Mouse (Mus musculus) myocyte (in vitro differentiated cells): ENCODE data around the gene Otud3. TPM values are rescaled to one million over a fixed set of nuclear protein-coding genes. Genes with fewer than 3 reads are reported as not detected.

ENCODE experiments used
- H3K27me3 ChIP-seq: one replicate; pipeline ENCODE4 v1.6.1; 2011; ENCODE audit not compliant: control insufficient read depth, insufficient read depth, insufficient read length
- H3K36me3 ChIP-seq: one replicate; pipeline ENCODE4 v1.6.1; 2011; ENCODE audit not compliant: control insufficient read depth, insufficient read depth
- H3K4me2 ChIP-seq: one replicate; pipeline ENCODE4 v1.6.1; 2011; ENCODE audit warnings: low read depth, control low read depth
- H3K4me3 ChIP-seq: one replicate; pipeline ENCODE4 v1.5.1; 2011; ENCODE audit warnings: mild to moderate bottlenecking, control low read depth, moderate library complexity
- H3K79me2 ChIP-seq: one replicate; pipeline ENCODE4 v1.6.1; 2011; ENCODE audit not compliant: control insufficient read depth, insufficient read depth
- H3ac ChIP-seq: one replicate; pipeline ENCODE4 v1.6.1; 2011; ENCODE audit not compliant: control insufficient read depth, insufficient read length
- CEBPB ChIP-seq: IDR thresholded peaks from 2 replicates; pipeline ENCODE4 v1.6.1; 2011; ENCODE audit warnings: mild to moderate bottlenecking, moderate library complexity; ENCODE audit not compliant: poor library complexity, insufficient read depth, severe bottlenecking
- E2F4 ChIP-seq: IDR thresholded peaks from one replicate; pipeline ENCODE4 v1.6.1; 2011; ENCODE audit warnings: mild to moderate bottlenecking, control low read depth, moderate library complexity; ENCODE audit not compliant: insufficient read depth
- MAX ChIP-seq: IDR thresholded peaks from one replicate; pipeline ENCODE4 v1.6.1; 2011; ENCODE audit warnings: low read depth, mild to moderate bottlenecking, control low read depth
- MYOD1 ChIP-seq, 3 experiments: IDR thresholded peaks; one replicate each; pipeline ENCODE4 v1.6.1; 2011; ENCODE audit warnings: control low read depth in 2 of 3, low read depth in 2 of 3, mild to moderate bottlenecking in 2 of 3, moderate library complexity in 1 of 3; ENCODE audit not compliant: insufficient read length in 2 of 3, control insufficient read depth in 1 of 3
- MYOG ChIP-seq, 3 experiments: IDR thresholded peaks; one replicate each; pipeline ENCODE4 v1.6.1; 2011; ENCODE audit warnings: control low read depth in 2 of 3, low read depth in 2 of 3, mild to moderate bottlenecking in 2 of 3; ENCODE audit not compliant: insufficient read length in 2 of 3, control insufficient read depth in 1 of 3, insufficient read depth in 1 of 3
- POLR2A ChIP-seq: IDR thresholded peaks from one replicate; pipeline ENCODE4 v1.6.1; 2011; ENCODE audit warnings: low read depth, mild to moderate bottlenecking, control low read depth, moderate library complexity; ENCODE audit not compliant: insufficient read length
- POLR2AphosphoS2 ChIP-seq: IDR thresholded peaks from one replicate; pipeline ENCODE4 v1.6.1; 2011; ENCODE audit warnings: low read depth, control low read depth; ENCODE audit not compliant: insufficient read length
- REST ChIP-seq: IDR thresholded peaks from one replicate; pipeline ENCODE4 v1.6.1; 2011; ENCODE audit warnings: mild to moderate bottlenecking, control low read depth, moderate library complexity; ENCODE audit not compliant: insufficient read depth, insufficient read length
- SRF ChIP-seq: IDR thresholded peaks from one replicate; pipeline ENCODE4 v1.6.1; 2011; ENCODE audit warnings: low read depth; ENCODE audit not compliant: control insufficient read depth, insufficient read length
- TCF12 ChIP-seq: IDR thresholded peaks from one replicate; pipeline ENCODE4 v1.6.1; 2011; ENCODE audit warnings: mild to moderate bottlenecking, control low read depth; ENCODE audit not compliant: poor library complexity, insufficient read depth, severe bottlenecking
- TCF3 ChIP-seq: IDR thresholded peaks from one replicate; pipeline ENCODE4 v1.6.1; 2011; ENCODE audit warnings: low read depth, control low read depth; ENCODE audit not compliant: insufficient read length
- USF1 ChIP-seq: IDR thresholded peaks from one replicate; pipeline ENCODE4 v1.6.1; 2011; ENCODE audit warnings: low read depth, mild to moderate bottlenecking, control low read depth, moderate library complexity
- polyA plus RNA-seq: library from polyadenylated mRNA; unstranded; fragments of >200 nt; fragmentation: generic; extraction: Trizol; gene quantifications from one replicate; pipeline ENCODE4 v1.2.1, GENCODE M21; 2012; ENCODE audit warnings: missing spikeins

Gene Otud3
- polyA plus RNA-seq, 1 experiment: 12.5 TPM

- peaks cover 17% of the 10 kb centered on the region for H3K27me3 ChIP-seq
- H3K36me3 ChIP-seq: no peaks in the 10 kb centered on the region
- H3ac ChIP-seq: no peak overlapping the region
- H3K4me3 ChIP-seq: no peak overlapping the region
- no peaks in the 10 kb centered on the region for H3K79me2 ChIP-seq
- no peak overlapping the region for H3K4me2 ChIP-seq
- no peak for TF ChIP-seq CEBPB
- no peak for TF ChIP-seq E2F4
- TF ChIP-seq POLR2A: no peak
- TF ChIP-seq USF1: no peak
- TF ChIP-seq MYOD1 (IDR thresholded peaks at IDR 0.05; ENCODE audit: control insufficient read depth in 1 of 3, insufficient read length in 2 of 3, low read depth in 2 of 3): no peak
- TF ChIP-seq SRF: no peak
Measured at GRCm38 (mm10) chr4:138922131-138922459, 8.3 kb upstream of the Otud3 start.

- Histone ChIP-seq H3K79me2 (no peaks in the 10 kb centered on the region), H3K27me3 (peaks cover 15% of the 10 kb centered on the region), H3K4me3 (no peak overlapping the region), H3K36me3 (no peaks in the 10 kb centered on the region), H3K4me2 (no peak overlapping the region), H3ac (no peak overlapping the region)
- TF ChIP-seq SRF (no peak), TCF3 (no peak), MYOG (IDR thresholded peaks at IDR 0.05; ENCODE audit: control insufficient read depth in 1 of 3, insufficient read depth in 1 of 3, insufficient read length in 2 of 3, low read depth in 2 of 3) (no peak), TCF12 (no peak), CEBPB (no peak), MYOD1 (IDR thresholded peaks at IDR 0.05; ENCODE audit: control insufficient read depth in 1 of 3, insufficient read length in 2 of 3, low read depth in 2 of 3) (no peak), MAX (no peak), POLR2AphosphoS2 (no peak)
Measured at GRCm38 (mm10) chr4:138921254-138922130, 7.7 kb upstream of the Otud3 start.

GRCm38 (mm10) chr4:138917282-138917681 is 3.5 kb upstream of the Otud3 start:
- TF ChIP-seq REST: no peak
- TF ChIP-seq TCF3: no peak
- no peak for TF ChIP-seq POLR2AphosphoS2
- TF ChIP-seq MYOG (IDR thresholded peaks at IDR 0.05; ENCODE audit: control insufficient read depth in 1 of 3, insufficient read depth in 1 of 3, insufficient read length in 2 of 3, low read depth in 2 of 3): no peak
- TF ChIP-seq MYOD1 (IDR thresholded peaks at IDR 0.05; ENCODE audit: control insufficient read depth in 1 of 3, insufficient read length in 2 of 3, low read depth in 2 of 3): no peak
- TF ChIP-seq TCF12: no peak
- TF ChIP-seq POLR2A: no peak
- no peak for TF ChIP-seq CEBPB
- no peak for TF ChIP-seq E2F4
- no peak for TF ChIP-seq MAX
- no peak for TF ChIP-seq SRF
- Histone ChIP-seq H3ac (no peak overlapping the region), H3K27me3 (no peaks in the 10 kb centered on the region), H3K4me2 (no peak overlapping the region), H3K79me2 (peaks cover 7% of the 10 kb centered on the region), H3K4me3 (no peak overlapping the region), H3K36me3 (no peaks in the 10 kb centered on the region)

GRCm38 (mm10) chr4:138913141-138913787 is 481 bp downstream of the Otud3 start:
- peak overlapping the region; percentile 93 for H3K4me2 ChIP-seq
- no peaks in the 10 kb centered on the region for H3K36me3 ChIP-seq
- H3K4me3 ChIP-seq: peak overlapping the region; percentile 32
- peak overlapping the region; percentile 73 for H3ac ChIP-seq
- H3K79me2 ChIP-seq: peaks cover 7% of the 10 kb centered on the region
- no peaks in the 10 kb centered on the region for H3K27me3 ChIP-seq
- TF ChIP-seq TCF12: no peak
- TF ChIP-seq MYOD1 (IDR thresholded peaks at IDR 0.05; ENCODE audit: control insufficient read depth in 1 of 3, insufficient read length in 2 of 3, low read depth in 2 of 3): no peak
- TF ChIP-seq REST: no peak
- TF ChIP-seq MYOG (IDR thresholded peaks at IDR 0.05; ENCODE audit: control insufficient read depth in 1 of 3, insufficient read depth in 1 of 3, insufficient read length in 2 of 3, low read depth in 2 of 3): no peak
- no peak for TF ChIP-seq SRF
- TF ChIP-seq USF1: no peak

- Histone ChIP-seq H3K79me2 (no peaks in the 10 kb centered on the region), H3K4me2 (no peak overlapping the region), H3K36me3 (peaks cover 18% of the 10 kb centered on the region), H3K27me3 (no peaks in the 10 kb centered on the region), H3K4me3 (no peak overlapping the region), H3ac (no peak overlapping the region)
- no peak for TF ChIP-seq USF1
- TF ChIP-seq E2F4: no peak
- TF ChIP-seq MYOG (IDR thresholded peaks at IDR 0.05; ENCODE audit: control insufficient read depth in 1 of 3, insufficient read depth in 1 of 3, insufficient read length in 2 of 3, low read depth in 2 of 3): no peak
- TF ChIP-seq MYOD1 (IDR thresholded peaks at IDR 0.05; ENCODE audit: control insufficient read depth in 1 of 3, insufficient read length in 2 of 3, low read depth in 2 of 3): no peak
- TF ChIP-seq CEBPB: no peak
- no peak for TF ChIP-seq TCF12
- no peak for TF ChIP-seq SRF
- TF ChIP-seq POLR2A: no peak
- TF ChIP-seq REST: no peak
- no peak for TF ChIP-seq MAX
- no peak for TF ChIP-seq POLR2AphosphoS2
Measured at GRCm38 (mm10) chr4:138905624-138906337, 8.0 kb downstream of the Otud3 start.
